Mouse (Mus musculus) kidney, adult 2 months (tissue): Measurements from ENCODE around the gene Vdr.

ENCODE experiments used
- CTCF ChIP-seq: fragments of 200-500 bp; conservative IDR thresholded peaks from 2 replicates; pipeline ENCODE4 v1.5.1; 2011; ENCODE audit warnings: low read depth, mild to moderate bottlenecking, control low read depth, low read length, moderate library complexity, mixed read lengths; ENCODE audit not compliant: insufficient read depth, insufficient read length
- POLR2A ChIP-seq: fragments of 200-500 bp; IDR thresholded peaks from one replicate; pipeline ENCODE4 v1.6.1; 2011; ENCODE audit warnings: low read depth, low read length, control low read depth

GRCm38 (mm10) chr15:97890450-97890849 is 20.0 kb downstream of the Vdr start:
- no peak for TF ChIP-seq POLR2A
- no peak for TF ChIP-seq CTCF
